ENCODE assay signal across 8 mouse cellular contexts in the genomic region with DNA sequence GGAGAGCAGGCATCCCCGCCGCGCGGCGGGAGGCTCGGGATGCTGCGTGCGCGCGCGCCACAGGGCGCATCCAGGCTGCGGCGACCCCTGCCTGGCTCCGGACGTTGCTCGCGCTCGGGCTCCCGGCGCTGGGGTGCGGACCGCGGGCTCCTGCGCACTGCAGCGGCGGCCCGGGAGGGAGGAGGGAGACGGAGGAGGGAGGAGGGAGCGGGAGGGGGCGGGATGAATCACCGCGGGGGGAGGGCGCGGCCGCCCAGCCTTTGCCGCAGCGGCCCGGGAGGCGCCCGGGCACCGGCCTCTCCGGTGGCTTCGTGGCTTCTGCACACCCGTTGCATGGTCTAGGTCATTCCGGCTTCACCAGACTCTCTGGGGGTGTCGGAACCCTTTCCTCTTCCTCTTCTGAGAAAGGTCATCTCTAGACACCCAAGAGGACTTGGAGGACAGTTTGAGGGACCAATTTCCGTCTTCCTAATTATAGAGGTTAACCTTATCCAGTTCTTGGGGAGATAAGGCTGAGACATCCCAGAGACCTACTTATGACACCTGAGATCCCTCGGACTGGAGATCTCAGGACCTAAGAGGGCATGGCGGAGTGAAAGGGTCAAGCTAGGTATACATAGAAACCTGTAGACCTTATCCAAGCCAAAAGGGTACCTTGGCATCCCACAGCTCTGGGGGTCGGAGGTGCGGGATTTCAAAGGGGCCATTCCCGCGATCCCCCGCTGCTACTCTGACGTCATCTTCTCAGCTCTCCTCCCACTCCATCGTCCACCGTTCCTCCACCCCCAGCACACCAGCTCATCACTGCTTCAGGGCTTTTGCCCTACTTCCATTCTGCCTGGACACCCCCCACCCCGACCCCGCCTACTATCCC. TPM values are rescaled to one million over a fixed set of nuclear protein-coding genes. Genes with fewer than 3 reads are reported as not detected.
DNase-seq lines count a peak whose midpoint lies in the region; ATAC-seq and TF ChIP-seq lines count a peak whose summit lies in the region.

Scn1b (minus strand) TSS at position 153 of the 874 bp plus-strand sequence.

- in situ Hi-C loops in CH12.LX (cut with MboI; ENCODE audit: low pct_ligation_motif_present, low pct_unique_long_range_greater_than_20kb, low sequenced_read_pairs) = no loop called here

- H3K4me2 ChIP-seq in CH12.LX (ENCODE audit: insufficient read depth, low read depth, poor library complexity, severe bottlenecking) = peak within 1 kb of the TSS; percentile 26; the same call in 1 of the 2 replicates
- peak within 1 kb of the TSS; percentile 98 for H3K4me2 ChIP-seq in embryonic facial prominence, embryonic 15.5 days (replicated peaks)
- peak within 1 kb of the TSS; percentile 99 for H3K4me2 ChIP-seq in heart, embryonic 14.5 days (ENCODE audit: low read length)
- H3K4me2 ChIP-seq in lung, postnatal 0 days (replicated peaks; ENCODE audit: low read depth, low read length) = peak within 1 kb of the TSS; percentile 87

- TF ChIP-seq POLR2A in CH12.LX (IDR thresholded peaks at IDR 0.05; ENCODE audit: low read depth, low read length) = no peak

- H3K9ac ChIP-seq in CH12.LX (ENCODE audit: insufficient read depth, low read depth) = no peak within 1 kb of the TSS
- peak within 1 kb of the TSS; percentile 47 for H3K9ac ChIP-seq in embryonic facial prominence, embryonic 15.5 days
- H3K9ac ChIP-seq in heart, embryonic 14.5 days (ENCODE audit: low read length) = peak within 1 kb of the TSS; percentile 70
- no peak within 1 kb of the TSS for H3K9ac ChIP-seq in lung, postnatal 0 days (replicated peaks; ENCODE audit: low read depth)

- H3K4me1 ChIP-seq in CH12.LX (ENCODE audit: control insufficient read depth in 1 of 2, insufficient read depth in 2 of 2) = peaks cover 4 to 29% of the 10 kb centered on the region in 2 experiments; a peak in 3 of 4 replicates
- H3K4me1 ChIP-seq in embryonic facial prominence, embryonic 15.5 days = peaks cover 18% of the 10 kb centered on the region
- peaks cover 3 to 15% of the 10 kb centered on the region in 2 experiments; a peak in 3 of 4 replicates for H3K4me1 ChIP-seq in heart, embryonic 14.5 days (ENCODE audit: control insufficient read depth in 2 of 2, insufficient read depth in 2 of 2, low read length in 2 of 2)
- H3K4me1 ChIP-seq in lung, postnatal 0 days (ENCODE audit: insufficient read depth, low read depth, low read length) = no peaks in the 10 kb centered on the region

- TF ChIP-seq RAD21 in CH12.LX (IDR thresholded peaks at IDR 0.05; ENCODE audit: low read depth, low read length) = no peak

- TF ChIP-seq CTCF in CH12.LX (conservative IDR thresholded peaks at IDR 0.05 in 1 of 2, IDR thresholded peaks at IDR 0.05 in 1 of 2; ENCODE audit: low read depth in 2 of 2, low read length in 2 of 2) = no peak
- no peak for TF ChIP-seq CTCF in lung, postnatal 0 days (IDR thresholded peaks at IDR 0.05)

- H3K27ac ChIP-seq in CH12.LX (ENCODE audit: insufficient read depth, low read depth) = no peak within 1 kb of the TSS
- H3K27ac ChIP-seq in embryonic facial prominence, embryonic 15.5 days (replicated peaks) = no peak within 1 kb of the TSS
- H3K27ac ChIP-seq in heart, embryonic 14.5 days (replicated peaks in 1 of 2; ENCODE audit: control insufficient read depth in 1 of 2, insufficient read depth in 1 of 2, low read depth in 2 of 2, low read length in 2 of 2) = no peak within 1 kb of the TSS
- H3K27ac ChIP-seq in lung, postnatal 0 days (ENCODE audit: low read length) = no peak within 1 kb of the TSS

- ATAC-seq in embryonic facial prominence, embryonic 15.5 days (ENCODE audit: insufficient number of reproducible peaks, low FRiP score, low TSS enrichment, low read depth) = peak; percentile 40
- no peak for ATAC-seq in heart, embryonic 14.5 days (ENCODE audit: insufficient number of reproducible peaks, insufficient read depth, low FRiP score, low read depth)
- peak; percentile 65 for ATAC-seq in lung, postnatal 0 days

- no peaks in the 10 kb centered on the region for H3K79me2 ChIP-seq in CH12.LX (replicated peaks; ENCODE audit: control insufficient read depth, extremely low read depth, insufficient read depth, poor library complexity, severe bottlenecking)

- DNase-seq in CH12.LX (ENCODE audit: extremely low read depth) = no peak
- DNase-seq in adrenal gland, adult 2 months = peak; percentile 86
- DNase-seq in large intestine, adult 2 months (ENCODE audit: low read depth, low spot score) = no peak
- DNase-seq in lung, postnatal 0 days (ENCODE audit: low spot score) = peak; percentile 45
- peak; percentile 70 for DNase-seq in right cerebral cortex, adult 2 months (ENCODE audit: low spot score in 2 of 2)
- DNase-seq in T-cell, adult 2 months (ENCODE audit: low spot score) = no peak

- WGBS in embryonic facial prominence, embryonic 15.5 days = 3% methylated on average over 35 of the region's 60 CpGs
- 1% methylated on average over 59 of the region's 60 CpGs for WGBS in heart, embryonic 14.5 days
- 2% methylated on average over 57 of the region's 60 CpGs for WGBS in large intestine, adult 2 months
- 5% methylated on average over 40 of the region's 60 CpGs for WGBS in lung, postnatal 0 days

- peak within 1 kb of the TSS in 1 of 3 experiments; percentile 45 for H3K4me3 ChIP-seq in CH12.LX (replicated peaks in 1 of 3; ENCODE audit: low read depth in 2 of 3, low read length in 2 of 3, poor library complexity in 1 of 3)
- H3K4me3 ChIP-seq in embryonic facial prominence, embryonic 15.5 days (replicated peaks) = peak within 1 kb of the TSS; percentile 62
- peak within 1 kb of the TSS; percentile 63 to 66 for H3K4me3 ChIP-seq in heart, embryonic 14.5 days (ENCODE audit: control insufficient read depth in 1 of 2, insufficient read depth in 1 of 2, low read depth in 1 of 2, low read length in 2 of 2)
- peak within 1 kb of the TSS; percentile 47 for H3K4me3 ChIP-seq in lung, postnatal 0 days (ENCODE audit: low read depth, low read length)

- dilution Hi-C loops in CH12.LX (cut with MboI; ENCODE audit: extremely low pct_ligation_motif_present, extremely low pct_unique_long_range_greater_than_20kb, low sequenced_read_pairs) = no loop called here

- no peaks in the 10 kb centered on the region for H3K27me3 ChIP-seq in CH12.LX (replicated peaks)
- peaks cover 15% of the 10 kb centered on the region for H3K27me3 ChIP-seq in embryonic facial prominence, embryonic 15.5 days
- H3K27me3 ChIP-seq in heart, embryonic 14.5 days (ENCODE audit: control insufficient read depth, insufficient read depth, low read length) = peaks cover 16% of the 10 kb centered on the region
- peaks cover 20% of the 10 kb centered on the region for H3K27me3 ChIP-seq in lung, postnatal 0 days (replicated peaks; ENCODE audit: insufficient read depth, low read length)

- peaks cover 6% of the 10 kb centered on the region for H3K9me3 ChIP-seq in CH12.LX (replicated peaks; ENCODE audit: low read length)
- H3K9me3 ChIP-seq in embryonic facial prominence, embryonic 15.5 days (replicated peaks) = no peaks in the 10 kb centered on the region
- no peaks in the 10 kb centered on the region for H3K9me3 ChIP-seq in heart, embryonic 14.5 days (ENCODE audit: control insufficient read depth, low read length)
- H3K9me3 ChIP-seq in lung, postnatal 0 days (ENCODE audit: low read length) = no peaks in the 10 kb centered on the region

- TF ChIP-seq EP300 in CH12.LX (IDR thresholded peaks at IDR 0.05; ENCODE audit: low read length) = no peak
- TF ChIP-seq EP300 in lung, postnatal 0 days (IDR thresholded peaks at IDR 0.05) = no peak

- peaks cover 39 to 49% of the 10 kb centered on the region in 2 experiments for H3K36me3 ChIP-seq in CH12.LX (replicated peaks in 1 of 2; ENCODE audit: control insufficient read depth in 1 of 2, insufficient read depth in 1 of 2, low read length in 1 of 2)
- H3K36me3 ChIP-seq in embryonic facial prominence, embryonic 15.5 days = peaks cover 35% of the 10 kb centered on the region
- H3K36me3 ChIP-seq in heart, embryonic 14.5 days (ENCODE audit: control insufficient read depth, insufficient read depth, low read length) = peaks cover 41% of the 10 kb centered on the region
- H3K36me3 ChIP-seq in lung, postnatal 0 days (ENCODE audit: insufficient read depth, low read length) = peaks cover 8% of the 10 kb centered on the region; the same call in 1 of the 2 replicates

TF ChIP-seq in CH12.LX, 34 proteins besides CTCF, POLR2A, EP300 and RAD21:
- TF ChIP-seq NRF1 (IDR thresholded peaks at IDR 0.05; ENCODE audit: low read depth, low read length) = peak; percentile 38; the same call in 1 of the 2 replicates
- TF ChIP-seq ZNF384 (IDR thresholded peaks at IDR 0.05; ENCODE audit: low read depth, low read length) = no peak

RNA-seq across cellular contexts. Expression of gene Scn1b, which starts in this region (rescaled TPM):
- total RNA-seq in CH12.LX (2012; rRNA removed) (0.17 and 0.30 TPM in 2 replicates), CH12.LX (2014; rRNA removed) (not detected in 2 replicates)
- not detected in 2 replicates for polyA plus RNA-seq in CH12.LX (2012; ENCODE audit: insufficient read length, low read depth)
- total RNA-seq in adrenal gland, adult 2 months (2021) = 10 to 100 TPM; 10.8 to 27.8 TPM
- 30.5 and 61.1 TPM in 2 replicates for polyA plus RNA-seq in adrenal gland, adult 2 months (2012; rRNA removed)
- 7.1 and 7.8 TPM in 2 replicates for polyA plus RNA-seq in embryonic facial prominence, embryonic 15.5 days (2015; fragmentation: Nextera tagmentation; extraction: Ambion mirVana)
- polyA plus RNA-seq in heart, embryonic 14.5 days (2014; fragmentation: Nextera tagmentation; extraction: Ambion mirVana) = 3.4 and 3.7 TPM in 2 replicates
- polyA plus RNA-seq in large intestine, adult 2 months (2012; rRNA removed) = 14.0 and 15.5 TPM in 2 replicates
- polyA plus RNA-seq in lung, postnatal 0 days (2015; fragmentation: Nextera tagmentation; extraction: Ambion mirVana) = 4.5 and 4.9 TPM in 2 replicates

Comparison
In these comparisons a context has a peak if more than half of its experiments do, and no peak if none do; other contexts are left out.
1. RNA of gene Scn1b (total RNA-seq): 10.8 to 27.8 TPM in adrenal gland, adult 2 months; 0.17 to 0.30 TPM in CH12.LX; every median in the first group is over 4 times any median in the second.
2. DNase-seq: peak in adrenal gland, adult 2 months (single experiment), lung, postnatal 0 days (single experiment) and right cerebral cortex, adult 2 months (2 of 2); none in CH12.LX (single experiment), large intestine, adult 2 months (single experiment) and T-cell, adult 2 months (single experiment).
3. H3K4me2 ChIP-seq: peak in every context shown above with its lines; median percentile 99 in heart, embryonic 14.5 days; 98 in embryonic facial prominence, embryonic 15.5 days; 87 in lung, postnatal 0 days; 26 in CH12.LX.
4. H3K9ac ChIP-seq: peak in embryonic facial prominence, embryonic 15.5 days (single experiment) and heart, embryonic 14.5 days (single experiment); none in CH12.LX (single experiment) and lung, postnatal 0 days (single experiment).